Mouse (Mus musculus): ENCODE data around the gene Vipr1. TPM values are rescaled to one million over a fixed set of nuclear protein-coding genes. Genes with fewer than 3 reads are reported as not detected.

The Vipr1 gene
- polyA plus RNA-seq, 1 experiment from 2014 or later, result 0.36 TPM

GRCm38 (mm10) chr9:121681191-121681590 is 38.7 kb downstream of the Vipr1 start:
- no peak overlapping the region for H3K27ac ChIP-seq (ENCODE audit: low read length)
- H3K4me2 ChIP-seq (ENCODE audit: low read depth, low read length), result no peak overlapping the region
- H3K27me3 ChIP-seq (ENCODE audit: control insufficient read depth, insufficient read depth, low read depth, low read length), result no peaks in the 10 kb centered on the region
- 70% methylated on average over 8 of the region's 8 CpGs for WGBS
- H3K36me3 ChIP-seq (ENCODE audit: control insufficient read depth, insufficient read depth, low read length), result 0 out of 2 replicates have a peak, but pooled peaks cover 4% of the 10 kb centered on the region
- peaks cover 15% of the 10 kb centered on the region for H3K4me1 ChIP-seq (replicated peaks; ENCODE audit: control insufficient read depth, insufficient read depth, low read length)
- H3K9ac ChIP-seq (ENCODE audit: low read length), result no peak overlapping the region
- no peaks in the 10 kb centered on the region for H3K9me3 ChIP-seq (ENCODE audit: control insufficient read depth, low read length)
- no peak overlapping the region for H3K4me3 ChIP-seq (ENCODE audit: low read length)
- ATAC-seq (ENCODE audit: low read depth), result no peak

- peaks cover 11% of the 10 kb centered on the region for H3K4me1 ChIP-seq (replicated peaks; ENCODE audit: control insufficient read depth, insufficient read depth, low read length)
- H3K9ac ChIP-seq (ENCODE audit: low read length), result no peak overlapping the region
- no peaks in the 10 kb centered on the region for H3K27me3 ChIP-seq (ENCODE audit: control insufficient read depth, insufficient read depth, low read depth, low read length)
- no peak for ATAC-seq (ENCODE audit: low read depth)
- H3K4me3 ChIP-seq (ENCODE audit: low read length), result no peak overlapping the region
- no peak overlapping the region for H3K4me2 ChIP-seq (ENCODE audit: low read depth, low read length)
- H3K27ac ChIP-seq (ENCODE audit: low read length), result no peak overlapping the region
- 62% methylated on average over 18 of the region's 18 CpGs for WGBS
- no peaks in the 10 kb centered on the region for H3K9me3 ChIP-seq (ENCODE audit: control insufficient read depth, low read length)
- 0 out of 2 replicates have a peak, but pooled peaks cover 4% of the 10 kb centered on the region for H3K36me3 ChIP-seq (ENCODE audit: control insufficient read depth, insufficient read depth, low read length)
Observed at GRCm38 (mm10) chr9:121682037-121682680, 39.6 kb downstream of the Vipr1 start.

- H3K9ac ChIP-seq (ENCODE audit: low read length), result no peak overlapping the region
- ATAC-seq (ENCODE audit: low read depth), result no peak
- WGBS, result 69% methylated on average over 7 of the region's 7 CpGs
- H3K4me1 ChIP-seq (replicated peaks; ENCODE audit: control insufficient read depth, insufficient read depth, low read length), result no peaks in the 10 kb centered on the region
- 0 out of 2 replicates have a peak, but pooled peaks cover 7% of the 10 kb centered on the region for H3K36me3 ChIP-seq (ENCODE audit: control insufficient read depth, insufficient read depth, low read length)
- H3K27me3 ChIP-seq (ENCODE audit: control insufficient read depth, insufficient read depth, low read depth, low read length), result no peaks in the 10 kb centered on the region
- no peak overlapping the region for H3K27ac ChIP-seq (ENCODE audit: low read length)
- H3K4me3 ChIP-seq (ENCODE audit: low read length), result no peak overlapping the region
- no peaks in the 10 kb centered on the region for H3K9me3 ChIP-seq (ENCODE audit: control insufficient read depth, low read length)
- no peak overlapping the region for H3K4me2 ChIP-seq (ENCODE audit: low read depth, low read length)
Observed at GRCm38 (mm10) chr9:121684702-121685101, 42.2 kb downstream of the Vipr1 start.

- no peak overlapping the region for H3K9ac ChIP-seq (ENCODE audit: low read length)
- H3K27me3 ChIP-seq (ENCODE audit: control insufficient read depth, insufficient read depth, low read depth, low read length), result no peaks in the 10 kb centered on the region
- H3K36me3 ChIP-seq (ENCODE audit: control insufficient read depth, insufficient read depth, low read length), result 0 out of 2 replicates have a peak, but pooled peaks cover 9% of the 10 kb centered on the region
- H3K9me3 ChIP-seq (ENCODE audit: control insufficient read depth, low read length), result no peaks in the 10 kb centered on the region
- H3K4me3 ChIP-seq (ENCODE audit: low read length), result no peak overlapping the region
- no peak for ATAC-seq (ENCODE audit: low read depth)
- 64% methylated on average over 15 of the region's 15 CpGs for WGBS
- no peak overlapping the region for H3K4me2 ChIP-seq (ENCODE audit: low read depth, low read length)
- no peak overlapping the region for H3K27ac ChIP-seq (ENCODE audit: low read length)
- H3K4me1 ChIP-seq (replicated peaks; ENCODE audit: control insufficient read depth, insufficient read depth, low read length), result no peaks in the 10 kb centered on the region
Observed at GRCm38 (mm10) chr9:121690200-121690651, 47.7 kb downstream of the Vipr1 start.

- Histone ChIP-seq H3K4me3 (ENCODE audit: low read length) (no peak overlapping the region), H3K9me3 (ENCODE audit: control insufficient read depth, low read length) (no peaks in the 10 kb centered on the region), H3K27ac (ENCODE audit: low read length) (no peak overlapping the region), H3K36me3 (ENCODE audit: control insufficient read depth, insufficient read depth, low read length) (0 out of 2 replicates have a peak, but pooled peaks cover 7% of the 10 kb centered on the region), H3K4me1 (replicated peaks; ENCODE audit: control insufficient read depth, insufficient read depth, low read length) (no peaks in the 10 kb centered on the region), H3K27me3 (ENCODE audit: control insufficient read depth, insufficient read depth, low read depth, low read length) (no peaks in the 10 kb centered on the region), H3K9ac (ENCODE audit: low read length) (no peak overlapping the region), H3K4me2 (ENCODE audit: low read depth, low read length) (no peak overlapping the region)
- no peak for ATAC-seq (ENCODE audit: low read depth)
- 83% methylated on average over 7 of the region's 7 CpGs for WGBS
Observed at GRCm38 (mm10) chr9:121690734-121691133, 48.2 kb downstream of the Vipr1 start.

- H3K9me3 ChIP-seq (ENCODE audit: control insufficient read depth, low read length), result no peaks in the 10 kb centered on the region
- no peak overlapping the region for H3K4me3 ChIP-seq (ENCODE audit: low read length)
- no peak overlapping the region for H3K4me2 ChIP-seq (ENCODE audit: low read depth, low read length)
- no peaks in the 10 kb centered on the region for H3K27me3 ChIP-seq (ENCODE audit: control insufficient read depth, insufficient read depth, low read depth, low read length)
- H3K9ac ChIP-seq (ENCODE audit: low read length), result no peak overlapping the region
- WGBS, result 63% methylated on average over 12 of the region's 12 CpGs
- H3K27ac ChIP-seq (ENCODE audit: low read length), result no peak overlapping the region
- no peaks in the 10 kb centered on the region for H3K4me1 ChIP-seq (replicated peaks; ENCODE audit: control insufficient read depth, insufficient read depth, low read length)
- ATAC-seq (ENCODE audit: low read depth), result no peak
- 0 out of 2 replicates have a peak, but pooled peaks cover 4% of the 10 kb centered on the region for H3K36me3 ChIP-seq (ENCODE audit: control insufficient read depth, insufficient read depth, low read length)
Observed at GRCm38 (mm10) chr9:121694736-121695135, 52.2 kb downstream of the Vipr1 start.

GRCm38 (mm10) chr9:121696626-121697025 is 54.1 kb downstream of the Vipr1 start:
- no peak overlapping the region for H3K4me2 ChIP-seq (ENCODE audit: low read depth, low read length)

GRCm38 (mm10) chr9:121697150-121698049 is 54.9 kb downstream of the Vipr1 start:
- no peaks in the 10 kb centered on the region for H3K4me1 ChIP-seq (replicated peaks; ENCODE audit: control insufficient read depth, insufficient read depth, low read length)
- H3K4me3 ChIP-seq (ENCODE audit: low read length), result no peak overlapping the region
- H3K27ac ChIP-seq (ENCODE audit: low read length), result peak overlapping the region; percentile 57
- 0 out of 2 replicates have a peak, but pooled peaks cover 4% of the 10 kb centered on the region for H3K36me3 ChIP-seq (ENCODE audit: control insufficient read depth, insufficient read depth, low read length)
- no peak overlapping the region for H3K9ac ChIP-seq (ENCODE audit: low read length)
- H3K4me2 ChIP-seq (ENCODE audit: low read depth, low read length), result no peak overlapping the region
- ATAC-seq (ENCODE audit: low read depth), result peak; percentile 48; the same call in 1 of the 2 replicates
- H3K27me3 ChIP-seq (ENCODE audit: control insufficient read depth, insufficient read depth, low read depth, low read length), result no peaks in the 10 kb centered on the region
- no peaks in the 10 kb centered on the region for H3K9me3 ChIP-seq (ENCODE audit: control insufficient read depth, low read length)
- WGBS, result 100% methylated on average over 1 of the region's 1 CpGs

More at GRCm38 (mm10) chr9:121696626-121697025, 54.1 kb downstream of the Vipr1 start:
- Histone ChIP-seq H3K27me3 (ENCODE audit: control insufficient read depth, insufficient read depth, low read depth, low read length) (no peaks in the 10 kb centered on the region), H3K4me1 (replicated peaks; ENCODE audit: control insufficient read depth, insufficient read depth, low read length) (no peaks in the 10 kb centered on the region), H3K9ac (ENCODE audit: low read length) (no peak overlapping the region), H3K9me3 (ENCODE audit: control insufficient read depth, low read length) (no peaks in the 10 kb centered on the region), H3K36me3 (ENCODE audit: control insufficient read depth, insufficient read depth, low read length) (0 out of 2 replicates have a peak, but pooled peaks cover 4% of the 10 kb centered on the region), H3K27ac (ENCODE audit: low read length) (peak overlapping the region; percentile 57), H3K4me3 (ENCODE audit: low read length) (no peak overlapping the region)
- peak; percentile 85 for ATAC-seq (ENCODE audit: low read depth)
- 74% methylated on average over 9 of the region's 9 CpGs for WGBS

- H3K4me2 ChIP-seq (ENCODE audit: low read depth, low read length), result peak overlapping the region; percentile 87
- H3K36me3 ChIP-seq (ENCODE audit: control insufficient read depth, insufficient read depth, low read length), result no peaks in the 10 kb centered on the region
- WGBS, result 41% methylated on average over 11 of the region's 11 CpGs
- ATAC-seq (ENCODE audit: low read depth), result no peak
- no peaks in the 10 kb centered on the region for H3K9me3 ChIP-seq (ENCODE audit: control insufficient read depth, low read length)
- H3K27ac ChIP-seq (ENCODE audit: low read length), result no peak overlapping the region
- H3K4me3 ChIP-seq (ENCODE audit: low read length), result peak overlapping the region; percentile 89
- H3K9ac ChIP-seq (ENCODE audit: low read length), result peak overlapping the region; percentile 82
- H3K4me1 ChIP-seq (replicated peaks; ENCODE audit: control insufficient read depth, insufficient read depth, low read length), result peaks cover 16% of the 10 kb centered on the region
- H3K27me3 ChIP-seq (ENCODE audit: control insufficient read depth, insufficient read depth, low read depth, low read length), result no peaks in the 10 kb centered on the region
Observed at GRCm38 (mm10) chr9:121704261-121704645, 61.7 kb downstream of the Vipr1 start.

Measured in lung, embryonic 16.5 days (tissue).